Mouse (Mus musculus): ENCODE results near the gene Gm42742.

DNA sequence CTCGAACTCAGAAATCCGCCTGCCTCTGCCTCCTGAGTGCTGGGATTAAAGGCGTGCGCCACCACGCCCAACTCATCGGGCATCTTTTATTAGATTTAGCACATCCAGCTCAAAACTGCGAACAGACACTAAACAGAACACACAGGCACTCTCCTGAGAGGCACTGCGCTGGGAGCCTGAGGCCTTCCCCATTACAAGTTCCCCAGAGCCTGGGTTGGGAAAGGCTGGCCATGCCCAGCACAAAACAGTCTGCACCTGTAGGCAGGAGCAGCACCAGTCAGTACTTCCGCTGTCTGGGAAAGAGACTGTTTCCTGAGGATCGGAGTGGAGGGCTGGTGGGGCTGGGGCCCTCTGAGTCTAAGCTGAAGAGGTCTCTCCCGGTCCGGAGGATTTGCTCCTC, 5.9 kb downstream of the Gm42742 start:
- TF ChIP-seq CTCF (IDR thresholded peaks at IDR 0.05; ENCODE audit: borderline replicate concordance, control insufficient read depth, extremely low read depth, insufficient read depth, low read length, poor library complexity) (no peak), POLR2A (IDR thresholded peaks at IDR 0.05; ENCODE audit: control insufficient read depth, extremely low read depth, insufficient read depth, low read length, poor library complexity) (no peak)

All from thymus, adult 2 months (tissue).